Mouse (Mus musculus) B cell, adult 62 days (primary cell): ENCODE measurements around the gene Gdf15. TPM values are rescaled to one million over a fixed set of nuclear protein-coding genes. Genes with fewer than 3 reads are reported as not detected.

Source experiments
- total RNA-seq: library from RNA; stranded (reverse); gene quantifications from 4 replicates; pipeline ENCODE4 v1.2.4, GENCODE M21; 2023

Gdf15 gene
- not detected in 4 replicates for total RNA-seq

GRCm38 (mm10) chr8:70632346-70632892 is at the start of gene Gdf15:
Gene Gdf15 (minus strand): TSS chr8:70632456.

GRCm38 (mm10) chr8:70673079-70673856 is 41.0 kb upstream of the Gdf15 start, which contains the start of gene Lsm4:
Gene Lsm4 (plus strand): TSS chr8:70673248.

GRCm38 (mm10) chr8:70660273-70660725 is 28.0 kb upstream of the Gdf15 start, which contains the start of gene Pgpep1:
Gene Pgpep1 (minus strand): TSS chr8:70660388.

GRCm38 (mm10) chr8:70615894-70616293 is 16.4 kb downstream of the Gdf15 start, which contains the start of gene Lrrc25:
Gene Lrrc25 (plus strand): TSS chr8:70616155.

GRCm38 (mm10) chr8:70608749-70609367 is 23.4 kb downstream of the Gdf15 start, which contains the start of gene Ssbp4:
Gene Ssbp4 (minus strand): TSS chr8:70608872.

GRCm38 (mm10) chr8:70593961-70594609 is 38.2 kb downstream of the Gdf15 start, which contains the start of gene Isyna1:
Gene Isyna1 (plus strand): TSS chr8:70594373.

Other genes starting within 250 kb of the Gdf15 start
- 16.1 to 28.0 TPM (median 24.1 TPM) in 4 replicates for gene Crtc1, start 192.9 kb downstream of the Gdf15 start, total RNA-seq
- gene Klhl26, start 155.5 kb downstream of the Gdf15 start, total RNA-seq = 8.4 to 10.1 TPM (median 8.6 TPM) in 4 replicates
- not detected in 4 replicates for gene Tmem59l, start 145.1 kb downstream of the Gdf15 start, total RNA-seq
- gene Crlf1, start 139.3 kb downstream of the Gdf15 start, total RNA-seq = 1.2 to 2.5 TPM (median 2.0 TPM) in 3 of 4 replicates, not detected in the other
- 33.3 to 46.0 TPM (median 38.6 TPM) in 4 replicates for gene Rex1bd, start 125.7 kb downstream of the Gdf15 start, total RNA-seq
- gene Uba52, start 121.7 kb downstream of the Gdf15 start, total RNA-seq = 2,835 to 2,861 TPM (median 2,853 TPM) in 4 replicates
- gene Fkbp8, start 104.7 kb downstream of the Gdf15 start, total RNA-seq = 231 to 253 TPM (median 245 TPM) in 4 replicates
- 53.7 to 70.3 TPM (median 60.4 TPM) in 4 replicates for gene Kxd1, start 104.5 kb downstream of the Gdf15 start, total RNA-seq
- gene Ell, start 93.0 kb downstream of the Gdf15 start, total RNA-seq = 26.1 to 31.6 TPM (median 29.4 TPM) in 4 replicates
- 101 to 107 TPM (median 103 TPM) in 4 replicates for gene Isyna1, start 38.1 kb downstream of the Gdf15 start, total RNA-seq
- 64.4 to 94.1 TPM (median 74.8 TPM) in 4 replicates for gene Ssbp4, start 23.6 kb downstream of the Gdf15 start, total RNA-seq
- 5.1 to 10.7 TPM (median 6.9 TPM) in 4 replicates for gene Lrrc25, start 16.3 kb downstream of the Gdf15 start, total RNA-seq
- 11.2 to 14.7 TPM (median 12.6 TPM) in 4 replicates for gene Pgpep1, start 27.9 kb upstream of the Gdf15 start, total RNA-seq
- gene Lsm4, start 40.8 kb upstream of the Gdf15 start, total RNA-seq = 121 to 135 TPM (median 129 TPM) in 4 replicates
- 2,399 to 2,837 TPM (median 2,594 TPM) in 4 replicates for gene Jund, start 66.5 kb upstream of the Gdf15 start, total RNA-seq
- gene Iqcn, start 71.0 kb upstream of the Gdf15 start, total RNA-seq = 49.7 to 55.4 TPM (median 53.1 TPM) in 4 replicates
- 0.69 to 1.2 TPM in 2 of 4 replicates, not detected in the others for gene Gm3336, start 86.1 kb upstream of the Gdf15 start, total RNA-seq
- gene Pde4c, start 91.3 kb upstream of the Gdf15 start, total RNA-seq = 1.8 to 3.5 TPM (median 2.8 TPM) in 4 replicates
- gene Rab3a, start 122.2 kb upstream of the Gdf15 start, total RNA-seq = 8.0 to 10.4 TPM (median 9.2 TPM) in 4 replicates
- gene Mpv17l2, start 128.5 kb upstream of the Gdf15 start, total RNA-seq = 24.6 to 27.8 TPM (median 26.5 TPM) in 4 replicates
- 23.5 to 27.1 TPM (median 25.3 TPM) in 4 replicates for gene Pik3r2, start 144.3 kb upstream of the Gdf15 start, total RNA-seq
- gene Mast3, start 172.6 kb upstream of the Gdf15 start, total RNA-seq = 209 to 221 TPM (median 216 TPM) in 4 replicates
- gene Il12rb1, start 176.0 kb upstream of the Gdf15 start, total RNA-seq = 0.92 to 2.6 TPM (median 1.1 TPM) in 4 replicates
- gene Arrdc2, start 207.3 kb upstream of the Gdf15 start, total RNA-seq = 21.4 to 33.4 TPM (median 25.9 TPM) in 4 replicates
- not detected in 4 replicates for gene Kcnn1, start 230.8 kb upstream of the Gdf15 start, total RNA-seq
- gene Ccdc124, start 241.5 kb upstream of the Gdf15 start, total RNA-seq = 36.5 to 40.5 TPM (median 38.0 TPM) in 4 replicates